Mouse (Mus musculus) bone marrow macrophage, adult 2 months (primary cell): ENCODE results near the gene Luzp1.

ENCODE experiments used
- CTCF ChIP-seq: IDR thresholded peaks from 2 replicates; pipeline ENCODE4 v1.5.1; 2012; ENCODE audit warnings: low read depth, mild to moderate bottlenecking, low read length, moderate library complexity
- POLR2A ChIP-seq: IDR thresholded peaks from 2 replicates; pipeline ENCODE4 v1.6.1; 2012; ENCODE audit warnings: mild to moderate bottlenecking, low read depth, low read length, borderline replicate concordance

GRCm38 (mm10) chr4:136461206-136461605 is 8.4 kb upstream of the Luzp1 start:
- no peak for TF ChIP-seq CTCF
- TF ChIP-seq POLR2A, result no peak
